Mouse (Mus musculus) small intestine, adult 2 months (tissue): ENCODE data around the gene Osbpl6.

ENCODE experiments used
- CTCF ChIP-seq: fragments of 200-500 bp; IDR thresholded peaks from 2 replicates; pipeline ENCODE4 v1.5.1; 2012; ENCODE audit warnings: low read depth, mild to moderate bottlenecking, control low read depth, inconsistent platforms, low read length, moderate library complexity, mixed read lengths; ENCODE audit not compliant: insufficient replicate concordance, insufficient read length; ENCODE audit errors: extremely low read depth
- POLR2A ChIP-seq: fragments of 200-500 bp; IDR thresholded peaks from 2 replicates; pipeline ENCODE4 v1.6.1; 2012; ENCODE audit warnings: low read depth, mild to moderate bottlenecking, control low read depth, inconsistent platforms, low read length, moderate library complexity

DNA sequence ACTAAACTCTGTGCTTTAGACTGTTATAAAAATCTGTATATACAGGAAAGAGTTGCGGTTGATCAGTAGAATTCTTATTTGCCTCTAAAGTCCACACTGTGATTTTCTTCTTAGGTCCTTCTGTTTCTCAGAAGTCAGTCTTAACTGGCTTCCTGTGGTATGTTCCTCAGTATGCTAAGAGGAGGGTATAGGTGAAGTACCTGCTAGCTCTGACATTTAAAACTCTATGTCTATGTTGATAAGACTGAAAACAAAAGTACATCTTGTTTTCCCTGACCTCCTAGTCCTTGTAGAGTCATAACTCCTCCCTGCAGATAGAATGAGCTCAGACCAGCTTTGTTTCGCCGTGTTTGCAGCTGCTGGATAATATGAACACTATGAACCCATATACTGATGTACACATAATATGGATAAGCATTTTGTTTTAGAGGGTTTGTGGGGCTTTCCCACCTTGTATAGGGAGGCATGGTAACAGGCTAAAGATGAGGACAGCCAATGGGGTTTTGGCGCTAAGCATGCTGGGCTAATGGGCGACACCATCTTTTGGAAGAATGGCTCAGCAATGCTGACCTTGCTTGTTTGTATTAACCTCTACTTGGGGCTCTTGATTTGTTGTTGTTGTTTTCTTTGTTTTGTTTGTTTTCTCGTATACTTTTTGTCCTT, 31.6 kb upstream of the Osbpl6 start:
- TF ChIP-seq POLR2A, result no peak
- TF ChIP-seq CTCF, result no peak
